Mouse (Mus musculus) MEL (cell line): ENCODE measurements at regions not wholly inside any gene's neighbourhood (a gene's known extent, or its start where the extent isn't known, plus 50 kb on each side); places are given as distances from the start of the nearest gene placed in this dataset.
A peak's percentile ranks its signal among the peaks of the same experiment; 100 is the strongest.

Source experiments
- DNase-seq: peaks from one replicate; pipeline ENCODE4 v3.0.0; 2011; ENCODE audit warnings: low read depth, low spot score
- H3K27ac ChIP-seq: 2 replicates; pipeline ENCODE4 v1.5.1; 2012; ENCODE audit warnings: low read depth, mild to moderate bottlenecking, control low read depth, low read length, moderate library complexity; ENCODE audit not compliant: control insufficient read depth
- H3K27me3 ChIP-seq, 2 experiments: fragments of 150-350 bp in 1 of 2; sonication (generic) in 1 of 2; 2 replicates each; pipeline ENCODE4 v1.6.1; 2012; ENCODE audit warnings: low read length in 2 of 2, mild to moderate bottlenecking in 2 of 2, improper control_type of control experiment in 1 of 2, moderate library complexity in 1 of 2; ENCODE audit not compliant: insufficient read depth in 2 of 2, control insufficient read depth in 1 of 2
- H3K36me3 ChIP-seq, 2 experiments: 2 replicates each; pipeline ENCODE4 v1.6.1; 2012 to 2014; ENCODE audit warnings: low read length in 2 of 2, improper control_type of control experiment in 1 of 2, inconsistent platforms in 1 of 2, mild to moderate bottlenecking in 1 of 2; ENCODE audit not compliant: insufficient read depth in 2 of 2, control insufficient read depth in 1 of 2
- H3K4me1 ChIP-seq, 2 experiments: fragments of 150-350 bp in 1 of 2; sonication (generic) in 1 of 2; 2 replicates each; pipeline ENCODE4 v1.6.1; 2012; ENCODE audit warnings: low read length in 2 of 2, improper control_type of control experiment in 1 of 2, mild to moderate bottlenecking in 1 of 2; ENCODE audit not compliant: insufficient read depth in 2 of 2, control insufficient read depth in 1 of 2
- H3K4me3 ChIP-seq, 2 experiments: fragments of 150-350 bp in 1 of 2; sonication (generic) in 1 of 2; 2 replicates each; pipeline ENCODE4 v1.5.1; 2012; ENCODE audit warnings: low read depth in 2 of 2, low read length in 2 of 2, mild to moderate bottlenecking in 2 of 2, moderate library complexity in 2 of 2, control low read depth in 1 of 2, improper control_type of control experiment in 1 of 2; ENCODE audit not compliant: control insufficient read depth in 1 of 2, insufficient read depth in 1 of 2
- H3K79me2 ChIP-seq: 2 replicates; pipeline ENCODE4 v1.6.1; 2012; ENCODE audit warnings: mild to moderate bottlenecking, low read length, moderate library complexity; ENCODE audit not compliant: control insufficient read depth, poor library complexity, insufficient read depth
- H3K9ac ChIP-seq: 2 replicates; pipeline ENCODE4 v1.6.1; 2012; ENCODE audit warnings: low read depth, mild to moderate bottlenecking, control low read depth, low read length, moderate library complexity; ENCODE audit not compliant: control insufficient read depth, poor library complexity, severe bottlenecking
- H3K9me3 ChIP-seq: fragments of 150-350 bp; sonication (generic); replicated peaks from 2 replicates; pipeline ENCODE4 v1.6.1; 2012; ENCODE audit warnings: mild to moderate bottlenecking, low read length, improper control_type of control experiment, moderate library complexity; ENCODE audit not compliant: insufficient read depth
- ELF1 ChIP-seq: IDR thresholded peaks from 2 replicates; pipeline ENCODE4 v1.6.1; 2014; ENCODE audit warnings: low read depth, mild to moderate bottlenecking, inconsistent platforms, low read length, improper control_type of control experiment, moderate library complexity
- EP300 ChIP-seq, 2 experiments: IDR thresholded peaks; 2 replicates each; pipeline ENCODE4 v1.6.1; 2011; ENCODE audit warnings: improper control_type of control experiment in 2 of 2, low read length in 2 of 2, low read depth in 1 of 2, mild to moderate bottlenecking in 1 of 2
- GABPA ChIP-seq: IDR thresholded peaks from 2 replicates; pipeline ENCODE4 v1.6.1; 2012; ENCODE audit warnings: low read depth, mild to moderate bottlenecking, inconsistent platforms, low read length, improper control_type of control experiment, moderate library complexity
- MAFK ChIP-seq: IDR thresholded peaks from 2 replicates; pipeline ENCODE4 v1.6.1; 2011; ENCODE audit warnings: low read depth, mild to moderate bottlenecking, low read length, improper control_type of control experiment, borderline replicate concordance
- MAZ ChIP-seq: IDR thresholded peaks from 2 replicates; pipeline ENCODE4 v1.6.1; 2012; ENCODE audit warnings: low read depth, mild to moderate bottlenecking, inconsistent platforms, low read length, improper control_type of control experiment
- MEF2A ChIP-seq: IDR thresholded peaks from 2 replicates; pipeline ENCODE4 v1.6.1; 2014; ENCODE audit warnings: low read depth, mild to moderate bottlenecking, inconsistent platforms, low read length, improper control_type of control experiment; ENCODE audit not compliant: poor library complexity, insufficient replicate concordance, severe bottlenecking; ENCODE audit errors: extremely low read depth
- MXI1 ChIP-seq: IDR thresholded peaks from 2 replicates; pipeline ENCODE4 v1.6.1; 2011; ENCODE audit warnings: mild to moderate bottlenecking, low read depth, low read length, improper control_type of control experiment
- NELFE ChIP-seq: IDR thresholded peaks from 2 replicates; pipeline ENCODE4 v1.6.1; 2011; ENCODE audit warnings: low read depth, low read length, improper control_type of control experiment
- NRF1 ChIP-seq: IDR thresholded peaks from 2 replicates; pipeline ENCODE4 v1.6.1; 2014; ENCODE audit warnings: low read depth, mild to moderate bottlenecking, inconsistent platforms, low read length, improper control_type of control experiment, moderate library complexity; ENCODE audit not compliant: poor library complexity, insufficient read depth, severe bottlenecking
- RAD21 ChIP-seq: IDR thresholded peaks from 2 replicates; pipeline ENCODE4 v1.6.1; 2011; ENCODE audit warnings: mild to moderate bottlenecking, low read depth, low read length, improper control_type of control experiment
- SIN3A ChIP-seq: IDR thresholded peaks from 2 replicates; pipeline ENCODE4 v1.6.1; 2012; ENCODE audit warnings: low read length, improper control_type of control experiment, inconsistent platforms
- SMC3 ChIP-seq: IDR thresholded peaks from 2 replicates; pipeline ENCODE4 v1.6.1; 2011; ENCODE audit warnings: low read depth, low read length, improper control_type of control experiment
- TAL1 ChIP-seq: IDR thresholded peaks from 2 replicates; pipeline ENCODE4 v1.6.1; 2012; ENCODE audit warnings: mild to moderate bottlenecking, inconsistent platforms, low read length, moderate library complexity, mixed read lengths
- USF2 ChIP-seq, 2 experiments: IDR thresholded peaks; 2 replicates each; pipeline ENCODE4 v1.6.1; 2011 to 2012; ENCODE audit warnings: improper control_type of control experiment in 2 of 2, low read length in 2 of 2, borderline replicate concordance in 1 of 2, inconsistent platforms in 1 of 2, low read depth in 1 of 2, mild to moderate bottlenecking in 1 of 2; ENCODE audit not compliant: insufficient read depth in 1 of 2
- ZC3H11A ChIP-seq: IDR thresholded peaks from 2 replicates; pipeline ENCODE4 v1.6.1; 2012; ENCODE audit warnings: low read depth, mild to moderate bottlenecking, inconsistent platforms, low read length, improper control_type of control experiment
- ZMIZ1 ChIP-seq: IDR thresholded peaks from 2 replicates; pipeline ENCODE4 v1.6.1; 2012; ENCODE audit warnings: low read depth, mild to moderate bottlenecking, inconsistent platforms, low read length, improper control_type of control experiment, moderate library complexity
- ZNF384 ChIP-seq: IDR thresholded peaks from 2 replicates; pipeline ENCODE4 v1.6.1; 2012; ENCODE audit warnings: low read depth, mild to moderate bottlenecking, inconsistent platforms, low read length, improper control_type of control experiment

GRCm38 (mm10) chr5:33534345-33534744 is 95.1 kb downstream of the Fam53a start:
- H3K36me3 ChIP-seq: no peaks in the 10 kb centered on the region; a peak in 1 of 4 replicates
- H3K4me1 ChIP-seq: peaks cover under 1 to 4% of the 10 kb centered on the region in 2 experiments; a peak in 2 of 4 replicates
- no peaks in the 10 kb centered on the region; a peak in 1 of 4 replicates for H3K27me3 ChIP-seq
- no peak for DNase-seq
- H3K27ac ChIP-seq: no peak overlapping the region
- H3K9me3 ChIP-seq: no peaks in the 10 kb centered on the region
- TF ChIP-seq USF2 (IDR thresholded peaks at IDR 0.05; ENCODE audit: borderline replicate concordance in 1 of 2, insufficient read depth in 1 of 2, low read depth in 1 of 2, low read length in 2 of 2) (no peak), ZMIZ1 (no peak), MEF2A (no peak), SIN3A (no peak), ELF1 (no peak), RAD21 (no peak), MAZ (no peak), MAFK (no peak), MXI1 (no peak), EP300 (IDR thresholded peaks at IDR 0.05; ENCODE audit: low read depth in 1 of 2, low read length in 2 of 2) (no peak), TAL1 (no peak), ZNF384 (no peak), NRF1 (no peak), SMC3 (no peak), GABPA (no peak), NELFE (no peak), ZC3H11A (no peak)
- TF ChIP-seq, all 39 proteins: peak for 0
- no peak overlapping the region for H3K4me3 ChIP-seq
- H3K79me2 ChIP-seq: no peaks in the 10 kb centered on the region
- H3K9ac ChIP-seq: no peak overlapping the region

DNA sequence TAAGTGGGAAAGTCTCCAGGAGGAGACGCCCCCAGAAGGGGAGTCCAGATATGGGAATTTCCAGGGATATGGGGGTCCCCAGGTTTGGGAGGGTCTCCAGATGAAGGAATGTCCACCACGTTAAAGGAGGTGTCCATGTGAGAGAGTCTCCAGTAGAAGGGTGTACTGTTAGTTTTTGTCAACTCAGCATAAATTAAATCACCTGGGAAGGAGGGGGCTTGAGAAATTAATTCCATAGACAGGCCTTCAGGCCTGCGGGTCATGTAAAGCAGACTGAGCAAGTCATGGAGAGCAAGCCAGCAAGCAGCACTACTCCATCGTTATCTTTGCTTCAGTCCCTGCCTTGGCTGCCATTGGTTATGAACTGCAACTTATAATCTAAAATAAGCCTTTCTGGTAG is 96.2 kb downstream of the Fam53a start:
- no peak overlapping the region for H3K4me3 ChIP-seq
- no peaks in the 10 kb centered on the region for H3K9me3 ChIP-seq
- H3K36me3 ChIP-seq: peaks cover 0 to 7% of the 10 kb centered on the region in 2 experiments; a peak in 2 of 4 replicates
- no peak overlapping the region for H3K27ac ChIP-seq
- H3K4me1 ChIP-seq: peaks cover 4 to 16% of the 10 kb centered on the region in 2 experiments; a peak in 3 of 4 replicates
- no peak for DNase-seq
- H3K9ac ChIP-seq: no peak overlapping the region
- TF ChIP-seq MAFK (peak; percentile 88), RAD21 (no peak)
- no peaks in the 10 kb centered on the region for H3K79me2 ChIP-seq
- no peaks in the 10 kb centered on the region; a peak in 1 of 4 replicates for H3K27me3 ChIP-seq
